ENCODE assay signal across 13 mouse cellular contexts in genomic region chr4:148930721-148931229, GRCm38 (mm10).
DNase-seq lines count a peak whose midpoint lies in the region; ATAC-seq and TF ChIP-seq lines count a peak whose summit lies in the region.
"Had no signal": no experiment of that assay in that cellular context is flagged by ENCODE, and none has a peak within 500 bp of the region (broad histone marks: within the 10 kb centered on the region; RNA-seq: fewer than 3 reads in every experiment).

No protein-coding gene starts in this region.

- no peaks in the 10 kb centered on the region for H3K27me3 ChIP-seq in heart, embryonic 15.5 days
- no peaks in the 10 kb centered on the region for H3K27me3 ChIP-seq in lung, embryonic 16.5 days (ENCODE audit: control insufficient read depth, insufficient read depth, low read depth, low read length)
- no peaks in the 10 kb centered on the region for H3K27me3 ChIP-seq in lung, postnatal 0 days (replicated peaks; ENCODE audit: insufficient read depth, low read length)
- no peaks in the 10 kb centered on the region for H3K27me3 ChIP-seq in stomach, embryonic 15.5 days (replicated peaks)

- ATAC-seq in heart, embryonic 15.5 days (replicated peaks; ENCODE audit: insufficient number of reproducible peaks, insufficient read depth, low FRiP score, low read depth) = peak; percentile 66
- no peak for ATAC-seq in lung, embryonic 16.5 days (ENCODE audit: low read depth)
- no peak for ATAC-seq in lung, postnatal 0 days
- no peak for ATAC-seq in stomach, embryonic 15.5 days (ENCODE audit: insufficient read depth, low FRiP score, low read depth)

- H3K4me3 ChIP-seq in heart, embryonic 15.5 days = no peak overlapping the region
- H3K4me3 ChIP-seq in lung, embryonic 16.5 days (ENCODE audit: low read length) = no peak overlapping the region
- no peak overlapping the region for H3K4me3 ChIP-seq in lung, postnatal 0 days (ENCODE audit: low read depth, low read length)
- no peak overlapping the region for H3K4me3 ChIP-seq in stomach, embryonic 15.5 days (replicated peaks)
- H3K4me3 ChIP-seq: embryonic facial prominence, embryonic 15.5 days; limb, embryonic 12.5 days had no signal

- H3K4me2 ChIP-seq in heart, embryonic 15.5 days = peak overlapping the region; percentile 39
- H3K4me2 ChIP-seq in lung, embryonic 16.5 days (ENCODE audit: low read depth, low read length) = no peak overlapping the region
- no peak overlapping the region for H3K4me2 ChIP-seq in lung, postnatal 0 days (replicated peaks; ENCODE audit: low read depth, low read length)
- H3K4me2 ChIP-seq in stomach, embryonic 15.5 days = no peak overlapping the region
- H3K4me2 ChIP-seq: embryonic facial prominence, embryonic 15.5 days; limb, embryonic 12.5 days had no signal

- TF ChIP-seq EP300 in lung, postnatal 0 days (IDR thresholded peaks at IDR 0.05) = no peak

- WGBS in heart, embryonic 15.5 days = 29% methylated on average over 9 of the region's 9 CpGs
- 46% methylated on average over 9 of the region's 9 CpGs for WGBS in lung, embryonic 16.5 days
- 58% methylated on average over 9 of the region's 9 CpGs for WGBS in lung, postnatal 0 days
- WGBS in stomach, embryonic 15.5 days = 67% methylated on average over 9 of the region's 9 CpGs

- DNase-seq in cerebellum, postnatal 10 days = peak; percentile 74 to 83
- no peak for DNase-seq in cerebellum, adult 18-20 months
- DNase-seq in heart, adult 8-10 months (ENCODE audit: low spot score) = no peak
- no peak for DNase-seq in lung, postnatal 0 days (ENCODE audit: low spot score)
- no peak for DNase-seq in layer of hippocampus, adult 9-11 months
- DNase-seq: adrenal gland, adult 2 months; kidney, adult 9 months; thymus, adult 18-20 months had no signal

- peaks cover 12% of the 10 kb centered on the region; the same call in 1 of the 2 replicates for H3K36me3 ChIP-seq in heart, embryonic 15.5 days
- no peaks in the 10 kb centered on the region for H3K36me3 ChIP-seq in lung, embryonic 16.5 days (ENCODE audit: control insufficient read depth, insufficient read depth, low read length)
- H3K36me3 ChIP-seq in lung, postnatal 0 days (ENCODE audit: insufficient read depth, low read length) = no peaks in the 10 kb centered on the region; the same call in 1 of the 2 replicates
- no peaks in the 10 kb centered on the region for H3K36me3 ChIP-seq in stomach, embryonic 15.5 days
- H3K36me3 ChIP-seq: embryonic facial prominence, embryonic 15.5 days; limb, embryonic 12.5 days had no signal

- H3K9ac ChIP-seq in heart, embryonic 15.5 days = peak overlapping the region; percentile 52
- peak overlapping the region; percentile 31; the same call in 1 of the 2 replicates for H3K9ac ChIP-seq in lung, embryonic 16.5 days (ENCODE audit: low read length)
- H3K9ac ChIP-seq in lung, postnatal 0 days (replicated peaks; ENCODE audit: low read depth) = no peak overlapping the region; the same call in 1 of the 2 replicates
- no peak overlapping the region for H3K9ac ChIP-seq in stomach, embryonic 15.5 days
- H3K9ac ChIP-seq: embryonic facial prominence, embryonic 15.5 days; limb, embryonic 12.5 days had no signal

- peak overlapping the region; percentile 94 for H3K27ac ChIP-seq in heart, embryonic 15.5 days
- H3K27ac ChIP-seq in lung, embryonic 16.5 days (ENCODE audit: low read length) = peak overlapping the region; percentile 37; the same call in 1 of the 2 replicates
- H3K27ac ChIP-seq in lung, postnatal 0 days (ENCODE audit: low read length) = no peak overlapping the region
- peak overlapping the region; percentile 36 for H3K27ac ChIP-seq in stomach, embryonic 15.5 days
- H3K27ac ChIP-seq: embryonic facial prominence, embryonic 15.5 days; limb, embryonic 12.5 days had no signal

- no peak for TF ChIP-seq CTCF in lung, postnatal 0 days (IDR thresholded peaks at IDR 0.05)

- peaks cover 82% of the 10 kb centered on the region for H3K4me1 ChIP-seq in heart, embryonic 15.5 days (replicated peaks)
- H3K4me1 ChIP-seq in lung, embryonic 16.5 days (replicated peaks; ENCODE audit: control insufficient read depth, insufficient read depth, low read length) = peaks cover 39% of the 10 kb centered on the region
- peaks cover 8% of the 10 kb centered on the region; the same call in 1 of the 2 replicates for H3K4me1 ChIP-seq in lung, postnatal 0 days (ENCODE audit: insufficient read depth, low read depth, low read length)
- peaks cover 42% of the 10 kb centered on the region for H3K4me1 ChIP-seq in stomach, embryonic 15.5 days

- H3K9me3 ChIP-seq in heart, embryonic 15.5 days (replicated peaks) = no peaks in the 10 kb centered on the region
- no peaks in the 10 kb centered on the region for H3K9me3 ChIP-seq in lung, embryonic 16.5 days (ENCODE audit: control insufficient read depth, low read length)
- no peaks in the 10 kb centered on the region for H3K9me3 ChIP-seq in lung, postnatal 0 days (ENCODE audit: low read length)
- H3K9me3 ChIP-seq in stomach, embryonic 15.5 days = no peaks in the 10 kb centered on the region
- H3K9me3 ChIP-seq: embryonic facial prominence, embryonic 15.5 days; limb, embryonic 12.5 days had no signal

Comparison
In these comparisons a context has a peak if more than half of its experiments do, and no peak if none do; other contexts are left out.
1. DNase-seq: peak in cerebellum, postnatal 10 days (2 of 2); none in cerebellum, adult 18-20 months (0 of 2), heart, adult 8-10 months (single experiment), lung, postnatal 0 days (single experiment) and layer of hippocampus, adult 9-11 months (single experiment).
2. H3K9ac ChIP-seq: peak in heart, embryonic 15.5 days (single experiment) and lung, embryonic 16.5 days (single experiment); none in lung, postnatal 0 days (single experiment) and stomach, embryonic 15.5 days (single experiment).